Mouse (Mus musculus) induced T-regulatory cell, adult 2 months (primary cell): ENCODE results near the gene Zfp771.

Experiments used
- DNase-seq: peaks from one replicate; pipeline ENCODE4 v3.0.0-alpha.2; 2012; ENCODE audit warnings: low read depth

The Zfp771 gene

GRCm38 (mm10) chr7:127253341-127253740 lies 9.3 kb downstream of the Zfp771 start:
- no peak for DNase-seq

GRCm38 (mm10) chr7:127253821-127254769 lies 10.0 kb downstream of the Zfp771 start:
- DNase-seq = peak; percentile 98

- no peak for DNase-seq
These were observed 10.9 kb downstream of the Zfp771 start for GRCm38 (mm10) chr7:127255008-127255407.

GRCm38 (mm10) chr7:127255965-127256364 lies 11.9 kb downstream of the Zfp771 start:
- no peak for DNase-seq

GRCm38 (mm10) chr7:127256518-127256917 lies 12.4 kb downstream of the Zfp771 start:
- DNase-seq = no peak

GRCm38 (mm10) chr7:127259186-127259905 lies 15.3 kb downstream of the Zfp771 start:
- DNase-seq = no peak

- DNase-seq = peak; percentile 99
These were observed 16.4 kb downstream of the Zfp771 start, which contains the start of gene Dctpp1 for GRCm38 (mm10) chr7:127260309-127261111. TSS of gene Dctpp1 (minus strand) at chr7:127260709.

GRCm38 (mm10) chr7:127262218-127262961 lies 18.3 kb downstream of the Zfp771 start:
- no peak for DNase-seq

- DNase-seq = no peak
These were observed 19.5 kb downstream of the Zfp771 start for GRCm38 (mm10) chr7:127263526-127263925.

- no peak for DNase-seq
These were observed 26.2 kb downstream of the Zfp771 start for GRCm38 (mm10) chr7:127270256-127270655.

GRCm38 (mm10) chr7:127270666-127271065 lies 26.6 kb downstream of the Zfp771 start:
- DNase-seq = no peak

- no peak for DNase-seq
These were observed 27.0 kb downstream of the Zfp771 start for GRCm38 (mm10) chr7:127271093-127271492.

GRCm38 (mm10) chr7:127272566-127272965 lies 28.5 kb downstream of the Zfp771 start:
- no peak for DNase-seq

GRCm38 (mm10) chr7:127273118-127273923 lies 29.2 kb downstream of the Zfp771 start:
- peak; percentile 52 for DNase-seq

- DNase-seq = peak; percentile 98
These were observed 30.1 kb downstream of the Zfp771 start, which contains the start of gene Sephs2 for GRCm38 (mm10) chr7:127273925-127274789. TSS of gene Sephs2 (minus strand) at chr7:127274055.

GRCm38 (mm10) chr7:127276519-127276961 lies 32.5 kb downstream of the Zfp771 start:
- no peak for DNase-seq

- peak; percentile 88 for DNase-seq
These were observed 34.2 kb downstream of the Zfp771 start for GRCm38 (mm10) chr7:127278311-127278710.

GRCm38 (mm10) chr7:127280092-127280491 lies 36.0 kb downstream of the Zfp771 start:
- no peak for DNase-seq

GRCm38 (mm10) chr7:127281114-127281513 lies 37.0 kb downstream of the Zfp771 start:
- peak; percentile 68 for DNase-seq
